Mouse (Mus musculus): ENCODE results near the gene Utrn.

DNA sequence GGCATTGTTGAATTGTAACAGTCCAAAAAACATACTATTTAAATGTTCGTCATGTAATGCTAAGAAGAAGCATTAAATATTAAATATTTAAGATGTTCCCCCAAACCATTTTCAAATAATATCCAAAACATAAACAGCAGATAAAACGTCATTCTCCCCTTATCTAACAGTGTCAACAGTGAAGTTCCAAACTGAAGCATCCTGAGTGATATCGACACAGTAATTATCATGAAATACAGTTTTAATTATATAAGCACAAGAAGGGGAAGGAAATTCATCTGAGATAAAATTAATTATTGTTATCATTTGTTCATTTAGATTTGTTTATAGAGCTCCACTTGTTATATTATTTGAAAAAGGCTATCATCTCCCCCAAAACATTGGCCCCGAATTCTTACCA is 425.0 kb downstream of the Utrn start:
- TF ChIP-seq POLR2A (IDR thresholded peaks at IDR 0.05; ENCODE audit: insufficient read depth, low read length) (no peak), EP300 (IDR thresholded peaks at IDR 0.05; ENCODE audit: insufficient read depth, low read depth, low read length) (no peak), CTCF (IDR thresholded peaks at IDR 0.05; ENCODE audit: low read depth, low read length) (no peak)

Data from ES-Bruce4 (cell line).